Mouse (Mus musculus): Measurements from ENCODE around the gene Taf1b.

The Taf1b gene

GRCm38 (mm10) chr12:24552531-24552930 lies 54.4 kb downstream of the Taf1b start:
- DNase-seq (ENCODE audit: low read depth): no peak

- DNase-seq (ENCODE audit: low read depth): no peak
Observed at GRCm38 (mm10) chr12:24555976-24556375, 57.8 kb downstream of the Taf1b start.

- DNase-seq (ENCODE audit: low read depth): no peak
Observed at GRCm38 (mm10) chr12:24563395-24563960, 65.3 kb downstream of the Taf1b start.

- no peak for DNase-seq (ENCODE audit: low read depth)
Observed at GRCm38 (mm10) chr12:24565311-24565710, 67.2 kb downstream of the Taf1b start.

- DNase-seq (ENCODE audit: low read depth): no peak
Observed at GRCm38 (mm10) chr12:24567606-24568005, 69.4 kb downstream of the Taf1b start.

GRCm38 (mm10) chr12:24571523-24572392 lies 73.6 kb downstream of the Taf1b start, which contains the start of gene Grhl1:
TSS of gene Grhl1 (plus strand) at chr12:24572283.
- DNase-seq (ENCODE audit: low read depth): peak; percentile 85

- DNase-seq (ENCODE audit: low read depth): no peak
Observed at GRCm38 (mm10) chr12:24572421-24573274, 74.5 kb downstream of the Taf1b start.

GRCm38 (mm10) chr12:24573275-24573580 lies 75.1 kb downstream of the Taf1b start:
- no peak for DNase-seq (ENCODE audit: low read depth)

- DNase-seq (ENCODE audit: low read depth): no peak
Observed at GRCm38 (mm10) chr12:24574870-24575269, 76.7 kb downstream of the Taf1b start.

GRCm38 (mm10) chr12:24580452-24580851 lies 82.3 kb downstream of the Taf1b start:
- no peak for DNase-seq (ENCODE audit: low read depth)

GRCm38 (mm10) chr12:24580996-24581683 lies 83.0 kb downstream of the Taf1b start:
- peak; percentile 43 for DNase-seq (ENCODE audit: low read depth)

- no peak for DNase-seq (ENCODE audit: low read depth)
Observed at GRCm38 (mm10) chr12:24583653-24584052, 85.5 kb downstream of the Taf1b start.

- no peak for DNase-seq (ENCODE audit: low read depth)
Observed at GRCm38 (mm10) chr12:24584835-24585234, 86.7 kb downstream of the Taf1b start.

GRCm38 (mm10) chr12:24586193-24586592 lies 88.0 kb downstream of the Taf1b start:
- DNase-seq (ENCODE audit: low read depth): no peak

GRCm38 (mm10) chr12:24590371-24590770 lies 92.2 kb downstream of the Taf1b start:
- DNase-seq (ENCODE audit: low read depth): no peak

- no peak for DNase-seq (ENCODE audit: low read depth)
Observed at GRCm38 (mm10) chr12:24592055-24592454, 93.9 kb downstream of the Taf1b start.

GRCm38 (mm10) chr12:24592956-24593672 lies 95.0 kb downstream of the Taf1b start:
- DNase-seq (ENCODE audit: low read depth): no peak

GRCm38 (mm10) chr12:24597376-24597775 lies 99.2 kb downstream of the Taf1b start:
- no peak for DNase-seq (ENCODE audit: low read depth)

GRCm38 (mm10) chr12:24599366-24599895 lies 101.3 kb downstream of the Taf1b start:
- no peak for DNase-seq (ENCODE audit: low read depth)

GRCm38 (mm10) chr12:24600074-24600473 lies 101.9 kb downstream of the Taf1b start:
- no peak for DNase-seq (ENCODE audit: low read depth)

- peak; percentile 55 for DNase-seq (ENCODE audit: low read depth)
Observed at GRCm38 (mm10) chr12:24600806-24601205, 102.6 kb downstream of the Taf1b start.

Data from c-Kit-positive CD71-positive TER-119-negative erythroid progenitor cells, embryonic 14.5 days (primary cell).